Mouse (Mus musculus) megakaryocyte-erythroid progenitor cell, adult 5-6 weeks (primary cell): ENCODE measurements around the gene Rftn1. TPM values are rescaled to one million over a fixed set of nuclear protein-coding genes. Genes with fewer than 3 reads are reported as not detected.
A peak's percentile ranks its signal among the peaks of the same experiment; 100 is the strongest.

Source experiments
- ATAC-seq: replicated peaks from 2 replicates; pipeline ENCODE4 v1.8.0; 2016; ENCODE audit warnings: mild to moderate bottlenecking, inconsistent platforms; ENCODE audit not compliant: severe bottlenecking, poor library complexity, low FRiP score, low TSS enrichment
- total RNA-seq, 2 experiments: library from RNA; stranded (forward) in 1 of 2; stranded (reverse) in 1 of 2; fragments of 200-1000, 215-1000 nt in 1 of 2; fragments of >200 nt in 1 of 2; fragmentation: Nextera tagmentation in 1 of 2; gene quantifications; 2 replicates each; pipeline ENCODE4 v1.2.3; 2014 to 2017

Rftn1 gene
- total RNA-seq, 2 experiments from 2014 or later = 31.1 to 39.0 TPM

DNA sequence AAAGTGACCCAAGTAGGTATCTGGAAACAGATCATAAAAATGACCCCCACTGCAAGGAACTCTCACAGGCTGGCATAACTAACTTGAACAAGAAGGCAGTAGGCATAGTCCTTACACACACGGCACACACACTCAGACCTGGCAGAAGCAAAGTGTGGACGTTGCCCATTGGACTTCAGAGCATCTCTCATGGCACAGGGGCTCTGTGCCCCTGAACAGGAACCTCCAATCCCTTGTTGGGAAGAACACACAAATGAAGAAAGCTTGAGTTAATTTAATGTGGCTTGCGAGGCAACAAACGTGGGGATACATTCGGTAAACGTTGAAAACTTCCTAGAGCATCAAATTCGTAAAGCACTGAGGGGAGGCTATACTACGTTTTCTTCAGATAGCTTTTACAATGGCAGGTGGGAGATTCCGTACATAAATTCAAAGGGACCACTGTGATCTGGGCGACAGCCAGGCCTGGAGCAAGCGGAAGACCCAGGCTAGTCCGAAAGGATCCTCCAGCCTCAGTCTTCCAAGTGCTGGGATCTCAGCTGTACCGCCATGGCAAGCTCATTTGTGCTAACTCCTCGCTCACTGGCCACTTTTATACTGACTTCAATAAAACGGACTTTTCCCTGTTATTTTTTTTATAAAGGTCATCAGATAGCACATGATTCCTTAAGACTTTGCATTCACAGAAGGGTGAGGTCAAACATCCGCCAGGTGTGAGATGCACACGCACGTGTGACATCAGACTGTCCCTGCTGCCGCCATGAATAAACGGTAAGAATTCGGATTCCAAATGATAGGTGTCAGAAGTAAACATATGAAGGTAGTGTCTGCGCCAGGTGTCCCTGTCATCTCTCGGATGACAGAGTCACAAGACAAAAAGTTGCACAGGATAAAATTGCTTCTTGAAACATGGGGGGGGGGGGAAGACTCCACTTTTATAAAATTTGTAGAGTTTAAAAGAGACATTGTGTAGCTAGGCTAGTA, 117.2 kb downstream of the Rftn1 start:
- no peak for ATAC-seq

GRCm38 (mm10) chr17:50071602-50071988, 118.9 kb downstream of the Rftn1 start:
- peak; percentile 53 for ATAC-seq

DNA sequence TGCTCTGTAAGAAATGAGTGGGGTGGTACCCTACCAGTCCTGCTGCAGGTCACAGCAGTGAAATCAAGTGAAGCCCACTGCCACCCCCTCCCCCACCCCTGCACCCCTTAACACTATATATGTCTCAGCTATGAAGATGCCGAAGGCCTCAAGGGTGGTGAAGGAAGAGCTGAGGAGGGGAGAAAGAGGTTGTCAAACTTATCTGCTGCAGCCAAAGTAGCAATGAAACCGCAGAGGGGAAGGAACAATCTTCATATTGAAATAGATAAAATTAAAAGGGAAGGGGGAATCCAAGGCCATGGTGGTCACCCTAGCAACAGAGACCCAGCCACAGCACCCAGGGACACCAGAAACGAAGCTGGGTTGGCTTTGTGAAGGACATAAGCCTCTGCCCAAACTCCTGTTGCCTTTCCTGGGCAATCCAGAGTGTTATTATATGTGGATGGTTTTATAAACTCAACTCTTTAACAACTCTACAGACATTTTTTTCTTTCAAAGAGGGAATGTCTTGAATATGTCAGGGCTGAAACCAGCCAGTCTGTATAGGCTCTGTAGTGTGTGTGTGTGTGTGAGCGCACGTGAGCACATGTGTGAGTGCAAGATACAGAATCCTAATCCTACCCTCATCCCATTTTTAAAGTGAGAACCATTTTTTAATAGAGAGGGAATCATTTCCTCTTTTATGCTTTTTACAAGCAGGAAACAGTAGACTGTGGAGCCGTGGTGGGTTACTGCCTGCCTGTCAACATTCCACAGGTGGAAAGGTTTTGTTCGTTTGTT, 119.5 kb downstream of the Rftn1 start:
- peak; percentile 18 for ATAC-seq

DNA sequence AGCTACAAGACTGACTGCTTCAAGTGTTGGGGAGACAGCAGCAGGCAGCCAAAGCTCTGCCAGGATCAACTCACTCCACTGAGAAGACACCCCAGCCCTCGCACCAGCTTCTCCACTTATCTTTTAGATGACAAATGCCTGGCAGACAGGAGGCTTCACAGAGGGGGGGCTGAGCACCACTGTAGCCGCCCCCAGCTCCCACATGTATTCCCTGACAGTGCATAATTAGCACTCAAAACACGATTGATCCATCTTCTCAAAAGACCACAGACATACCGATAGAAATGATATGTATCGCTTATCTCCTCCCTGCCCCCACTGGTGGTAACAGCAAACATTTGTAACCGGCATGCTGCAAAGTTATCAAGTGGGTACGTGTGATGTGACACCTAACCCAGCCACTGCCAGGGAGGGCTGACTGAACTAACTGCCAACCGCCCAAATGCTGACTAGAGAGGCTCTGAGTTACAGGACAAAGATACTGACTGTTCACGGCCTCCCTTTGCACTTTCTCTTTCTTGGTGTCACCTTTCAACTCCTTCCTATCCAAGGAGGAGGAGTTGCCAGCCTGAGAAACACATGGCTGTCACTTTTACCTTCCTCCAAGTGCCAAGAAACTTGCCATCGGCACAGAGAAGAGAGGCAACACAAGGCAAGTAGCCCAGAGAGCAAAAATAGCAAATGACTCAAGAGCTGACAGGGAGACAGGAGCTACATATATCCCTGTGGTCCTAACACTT, 120.4 kb downstream of the Rftn1 start:
- peak; percentile 86 for ATAC-seq

- no peak for ATAC-seq
Measured at GRCm38 (mm10) chr17:50069205-50069604, 121.3 kb downstream of the Rftn1 start.

GRCm38 (mm10) chr17:50068681-50069138, 121.8 kb downstream of the Rftn1 start:
- 0 out of 2 replicates have a peak, but pooled peaks have one; percentile 7 for ATAC-seq

- no peak for ATAC-seq
Measured at GRCm38 (mm10) chr17:50067774-50068680, 122.4 kb downstream of the Rftn1 start.

DNA sequence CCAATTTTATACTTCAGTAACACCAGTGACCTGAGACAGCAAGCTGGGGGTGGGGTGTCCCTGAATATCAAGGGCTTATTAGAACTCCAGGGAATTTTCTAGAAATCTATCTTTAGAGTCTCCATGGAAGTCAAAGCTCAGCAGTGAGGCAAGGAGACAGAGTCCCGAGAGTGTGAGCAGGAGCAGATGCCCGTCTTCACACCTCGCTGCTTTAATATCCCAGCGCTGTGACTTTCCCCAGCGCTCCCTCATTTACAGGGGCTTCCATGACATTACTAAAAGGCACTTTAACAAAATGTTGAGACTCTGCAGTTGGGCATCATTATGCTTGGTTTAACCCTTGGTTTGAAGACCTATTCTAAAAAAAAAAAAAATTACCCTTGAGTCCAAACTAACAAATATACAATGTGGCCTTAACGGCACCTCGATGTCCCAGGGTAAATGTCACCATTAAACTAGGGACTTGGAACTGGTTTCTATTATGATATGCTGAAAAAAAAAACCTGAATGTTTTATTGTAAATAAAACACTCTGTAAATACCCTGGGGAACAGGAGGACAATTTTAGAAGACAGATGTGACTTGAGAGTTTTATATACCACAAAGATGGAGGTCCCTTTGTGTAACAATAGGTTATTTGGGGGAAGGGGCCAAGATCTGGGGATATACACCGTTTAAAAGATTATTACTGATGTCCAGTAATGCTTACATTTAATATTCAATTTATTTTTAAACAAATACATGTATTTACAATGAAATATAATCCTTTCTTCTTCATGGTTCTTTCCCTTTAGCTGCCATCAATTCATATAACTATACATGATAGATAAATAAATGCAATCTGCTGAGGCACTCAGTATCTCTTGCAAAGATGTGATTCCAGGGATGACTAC, 123.4 kb downstream of the Rftn1 start:
- no peak for ATAC-seq

GRCm38 (mm10) chr17:50063832-50064627, 126.4 kb downstream of the Rftn1 start:
- no peak for ATAC-seq

DNA sequence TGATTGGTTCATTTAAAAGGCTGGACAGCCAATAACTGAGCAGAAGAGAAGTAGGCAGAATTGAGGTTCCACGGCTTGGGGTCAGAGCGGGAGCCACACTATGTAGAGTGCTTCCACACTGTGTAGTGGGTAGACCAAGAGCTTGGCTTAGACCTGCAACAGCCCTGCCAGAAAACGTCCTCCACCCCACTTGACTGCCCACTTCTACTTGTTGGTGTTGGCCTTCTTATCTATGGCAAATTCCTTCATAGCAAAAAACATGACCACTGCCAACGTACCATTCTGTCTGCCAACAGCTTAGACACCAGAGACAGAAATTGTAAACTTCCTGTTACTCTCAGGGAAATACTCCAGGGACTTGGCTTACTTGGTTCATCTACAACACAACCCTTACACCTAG, 127.8 kb downstream of the Rftn1 start:
- no peak for ATAC-seq

DNA sequence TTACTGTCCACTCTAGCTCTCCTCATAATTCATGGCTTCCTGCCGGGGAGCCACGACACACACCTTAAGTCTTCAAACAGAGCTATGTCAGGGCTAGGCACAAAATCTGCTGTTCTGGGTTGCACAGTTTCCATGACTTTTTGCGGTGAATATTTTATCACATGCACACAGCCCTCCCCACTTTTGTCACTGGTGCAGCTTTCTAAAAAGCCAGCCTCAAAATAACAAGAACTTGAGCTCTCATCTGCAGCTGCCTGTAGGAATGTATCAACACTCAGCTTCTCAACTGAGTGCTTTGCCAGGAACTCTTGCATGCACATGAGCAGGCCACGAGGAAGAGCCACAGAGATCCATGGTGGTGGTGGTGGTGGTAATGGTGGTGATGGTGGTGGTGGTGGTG, 129.0 kb downstream of the Rftn1 start:
- no peak for ATAC-seq

GRCm38 (mm10) chr17:50060220-50060619, 130.3 kb downstream of the Rftn1 start:
- ATAC-seq = no peak

DNA sequence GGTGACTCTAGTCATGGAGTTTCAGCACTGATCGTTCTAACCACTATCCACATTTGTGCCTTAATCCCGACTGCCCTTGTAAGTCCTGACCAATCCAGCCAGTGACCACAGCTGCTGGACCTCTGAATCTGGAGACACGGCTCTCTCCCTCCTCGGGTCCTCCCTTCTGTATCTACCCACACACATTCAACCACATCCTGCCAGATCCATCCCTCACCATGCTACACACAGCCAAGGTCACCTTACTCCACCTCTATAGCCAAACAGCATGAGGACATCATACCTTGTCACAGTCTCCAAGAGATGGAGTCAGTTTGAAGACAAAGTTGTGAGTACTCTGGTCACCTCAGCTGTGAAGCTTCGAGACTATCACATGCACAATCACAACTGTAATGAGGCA, 131.1 kb downstream of the Rftn1 start:
- ATAC-seq = no peak

DNA sequence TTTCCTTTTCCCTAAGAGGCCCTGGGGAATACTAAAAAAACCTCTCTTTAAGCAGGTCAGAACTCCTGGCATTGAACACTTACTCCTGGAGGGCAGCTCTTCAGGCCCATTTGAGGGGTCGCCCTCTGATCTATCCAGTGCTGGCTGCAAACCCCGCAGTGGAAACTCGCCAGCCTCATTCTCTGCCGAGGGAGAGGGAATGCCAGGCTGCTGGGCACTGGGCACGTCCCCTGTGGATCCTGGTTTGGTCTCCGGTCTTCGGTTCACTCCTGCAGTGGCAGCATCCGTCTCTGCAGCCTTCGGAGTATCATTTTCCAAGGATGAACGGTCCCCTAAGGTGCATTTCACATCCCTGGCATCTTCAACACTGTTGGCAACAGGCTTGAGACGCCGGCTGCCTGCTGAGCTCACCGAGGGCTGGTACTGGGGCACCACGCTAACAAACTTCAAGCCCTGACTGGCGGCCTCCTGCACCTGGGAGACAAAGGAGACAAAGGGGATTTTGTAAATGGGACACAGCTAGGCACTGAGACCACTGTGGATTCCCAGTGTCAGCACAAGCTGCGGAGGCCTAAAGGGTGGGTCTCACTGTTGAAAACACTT, 135.2 kb downstream of the Rftn1 start:
- no peak for ATAC-seq

- ATAC-seq = no peak
Measured at GRCm38 (mm10) chr17:50054586-50054985, 135.9 kb downstream of the Rftn1 start.

- ATAC-seq = no peak
Measured at GRCm38 (mm10) chr17:50053961-50054360, 136.5 kb downstream of the Rftn1 start.
